10 mouse cellular contexts compared by ENCODE assay signal in genomic region chr1:57849916-57850315, GRCm38 (mm10).
DNase-seq lines count a peak whose midpoint lies in the region; ATAC-seq and TF ChIP-seq lines count a peak whose summit lies in the region.
"Had no signal": no experiment of that assay in that cellular context is flagged by ENCODE, and none has a peak within 500 bp of the region (broad histone marks: within the 10 kb centered on the region; RNA-seq: fewer than 3 reads in every experiment).

No protein-coding gene starts in this region.

- H3K9ac ChIP-seq in kidney, postnatal 0 days (ENCODE audit: low read depth, low read length) = no peak overlapping the region
- no peak overlapping the region for H3K9ac ChIP-seq in kidney, embryonic 14.5 days (ENCODE audit: low read depth, low read length)
- H3K9ac ChIP-seq in heart, embryonic 16.5 days (ENCODE audit: low read length) = no peak overlapping the region

- no peaks in the 10 kb centered on the region for H3K36me3 ChIP-seq in kidney, postnatal 0 days (ENCODE audit: insufficient read depth, low read length)
- H3K36me3 ChIP-seq in kidney, embryonic 14.5 days (ENCODE audit: control insufficient read depth, insufficient read depth, low read length) = no peaks in the 10 kb centered on the region
- H3K36me3 ChIP-seq in heart, embryonic 16.5 days (ENCODE audit: control insufficient read depth, insufficient read depth) = no peaks in the 10 kb centered on the region

- no peak for ATAC-seq in kidney, postnatal 0 days (replicated peaks; ENCODE audit: low FRiP score, low read depth)
- no peak for ATAC-seq in kidney, embryonic 14.5 days (ENCODE audit: low FRiP score, low TSS enrichment)
- no peak for ATAC-seq in heart, embryonic 16.5 days (replicated peaks; ENCODE audit: extremely low read depth, insufficient read depth, low FRiP score)

- H3K4me1 ChIP-seq in kidney, postnatal 0 days (replicated peaks; ENCODE audit: insufficient read depth, low read length) = no peaks in the 10 kb centered on the region
- H3K4me1 ChIP-seq in kidney, embryonic 14.5 days (ENCODE audit: control insufficient read depth, insufficient read depth, low read length) = no peaks in the 10 kb centered on the region
- H3K4me1 ChIP-seq in heart, embryonic 16.5 days (ENCODE audit: control insufficient read depth, insufficient read depth, low read length) = peaks cover 37% of the 10 kb centered on the region

- no peak for TF ChIP-seq CTCF in kidney, postnatal 0 days (IDR thresholded peaks at IDR 0.05; ENCODE audit: low read depth)

- H3K4me3 ChIP-seq in kidney, postnatal 0 days (replicated peaks; ENCODE audit: low read depth, low read length) = no peak overlapping the region
- H3K4me3 ChIP-seq in kidney, embryonic 14.5 days (ENCODE audit: low read length) = no peak overlapping the region
- H3K4me3 ChIP-seq in heart, embryonic 16.5 days (ENCODE audit: low read length) = no peak overlapping the region

- 0 out of 2 replicates have a peak overlapping the region, but pooled peaks have one; percentile 32 for H3K4me2 ChIP-seq in kidney, postnatal 0 days (ENCODE audit: low read length)
- no peak overlapping the region for H3K4me2 ChIP-seq in kidney, embryonic 14.5 days (replicated peaks; ENCODE audit: low read depth, low read length)
- peak overlapping the region; percentile 31; the same call in 1 of the 2 replicates for H3K4me2 ChIP-seq in heart, embryonic 16.5 days (ENCODE audit: low read depth, low read length)

- 56% methylated on average over 3 of the region's 3 CpGs for WGBS in kidney, postnatal 0 days
- 66% methylated on average over 3 of the region's 3 CpGs for WGBS in kidney, embryonic 14.5 days
- 52% methylated on average over 3 of the region's 3 CpGs for WGBS in heart, embryonic 16.5 days

- no peaks in the 10 kb centered on the region for H3K27me3 ChIP-seq in kidney, postnatal 0 days (ENCODE audit: insufficient read depth, low read length)
- H3K27me3 ChIP-seq in kidney, embryonic 14.5 days (ENCODE audit: control insufficient read depth, insufficient read depth, low read length) = no peaks in the 10 kb centered on the region
- no peaks in the 10 kb centered on the region for H3K27me3 ChIP-seq in heart, embryonic 16.5 days (ENCODE audit: control insufficient read depth, insufficient read depth, low read length)

- H3K27ac ChIP-seq in kidney, postnatal 0 days = no peak overlapping the region
- no peak overlapping the region for H3K27ac ChIP-seq in kidney, embryonic 14.5 days (ENCODE audit: low read depth, low read length)
- no peak overlapping the region for H3K27ac ChIP-seq in heart, embryonic 16.5 days (ENCODE audit: low read length)

- DNase-seq in adrenal gland, adult (ENCODE audit: inconsistent age in 2 of 2, low spot score in 1 of 2) = peak; percentile 22 to 61
- no peak for DNase-seq in adrenal gland, adult 18-20 months (ENCODE audit: low spot score in 2 of 2)
- DNase-seq in kidney, postnatal 0 days (ENCODE audit: low spot score) = peak; percentile 74
- DNase-seq in lung, postnatal 14 days = peak; percentile 51
- DNase-seq in spleen, postnatal 36 days (ENCODE audit: low spot score in 2 of 2) = no peak
- no peak for DNase-seq in frontal cortex, postnatal 36 days (ENCODE audit: low spot score in 2 of 2)
- DNase-seq: cerebellum, postnatal 25 days; right cerebral cortex, postnatal 14 days had no signal

- no peaks in the 10 kb centered on the region for H3K9me3 ChIP-seq in kidney, postnatal 0 days (replicated peaks; ENCODE audit: low read length)
- no peaks in the 10 kb centered on the region for H3K9me3 ChIP-seq in kidney, embryonic 14.5 days (ENCODE audit: control insufficient read depth, low read length)
- H3K9me3 ChIP-seq in heart, embryonic 16.5 days (replicated peaks; ENCODE audit: control insufficient read depth, low read length) = no peaks in the 10 kb centered on the region

Comparison
In these comparisons a context has a peak if more than half of its experiments do, and no peak if none do; other contexts are left out.
1. DNase-seq: peak in adrenal gland, adult (2 of 2), kidney, postnatal 0 days (single experiment) and lung, postnatal 14 days (single experiment); none in adrenal gland, adult 18-20 months (0 of 2), spleen, postnatal 36 days (0 of 2) and frontal cortex, postnatal 36 days (0 of 2).